Mouse (Mus musculus): ENCODE measurements around the gene Gpr162. TPM values are rescaled to one million over a fixed set of nuclear protein-coding genes. Genes with fewer than 3 reads are reported as not detected.

The Gpr162 gene
- 1.7 and 3.1 TPM in 2 replicates for total RNA-seq (2012; rRNA removed)

GRCm38 (mm10) chr6:124863658-124864298, at the start of gene Gpr162:
Gene Gpr162, minus strand, starts transcription at chr6:124863983.
- H3K27ac ChIP-seq (ENCODE audit: insufficient read depth, low read depth, low read length, poor library complexity, severe bottlenecking), result no peak within 1 kb of the TSS
- H3K4me1 ChIP-seq (ENCODE audit: control insufficient read depth in 2 of 2, insufficient read depth in 2 of 2, low read length in 2 of 2, poor library complexity in 1 of 2), result peaks cover 4 to 29% of the 10 kb centered on the region in 2 experiments; a peak in 2 of 4 replicates
- in situ Hi-C loops (cut with MboI; ENCODE audit: low sequenced_read_pairs in 2 of 2, unreplicated experiment in 2 of 2), result no loop called here
- no peak for TF ChIP-seq ZC3H11A (IDR thresholded peaks at IDR 0.05; ENCODE audit: borderline replicate concordance, low read depth, low read length)
- TF ChIP-seq ZNF384 (IDR thresholded peaks at IDR 0.05; ENCODE audit: low read depth, low read length), result no peak
- TF ChIP-seq HCFC1 (IDR thresholded peaks at IDR 0.05; ENCODE audit: borderline replicate concordance, insufficient read depth, low read length), result no peak
- TF ChIP-seq MAFK (IDR thresholded peaks at IDR 0.05; ENCODE audit: insufficient read depth, low read depth, low read length), result no peak
- no peak for TF ChIP-seq CHD2 (IDR thresholded peaks at IDR 0.05; ENCODE audit: low read depth, low read length)
- DNase-seq (ENCODE audit: low read depth, low spot score), result no peak
- no peaks in the 10 kb centered on the region; the same call in 1 of the 2 replicates for H3K36me3 ChIP-seq (ENCODE audit: control insufficient read depth, insufficient read depth, low read length, poor library complexity, severe bottlenecking)
- H3K9me3 ChIP-seq (ENCODE audit: control insufficient read depth, insufficient read depth, low read depth, low read length), result no peaks in the 10 kb centered on the region
- H3K4me3 ChIP-seq (ENCODE audit: insufficient read depth in 1 of 2, low read depth in 1 of 2, low read length in 2 of 2, poor library complexity in 1 of 2, severe bottlenecking in 1 of 2), result peak within 1 kb of the TSS; percentile 79 to 81
- H3K9ac ChIP-seq (ENCODE audit: insufficient read depth, low read depth, low read length, poor library complexity, severe bottlenecking), result peak within 1 kb of the TSS; percentile 71

GRCm38 (mm10) chr6:124913214-124913613, 49.4 kb upstream of the Gpr162 start:
- no peak overlapping the region for H3K4me3 ChIP-seq (ENCODE audit: insufficient read depth in 1 of 2, low read depth in 1 of 2, low read length in 2 of 2, poor library complexity in 1 of 2, severe bottlenecking in 1 of 2)
- in situ Hi-C loops (cut with MboI; ENCODE audit: low sequenced_read_pairs in 2 of 2, unreplicated experiment in 2 of 2), result no loop called here
- no peak overlapping the region for H3K27ac ChIP-seq (ENCODE audit: insufficient read depth, low read depth, low read length, poor library complexity, severe bottlenecking)
- H3K9ac ChIP-seq (ENCODE audit: insufficient read depth, low read depth, low read length, poor library complexity, severe bottlenecking), result no peak overlapping the region
- no peak for TF ChIP-seq ZNF384 (IDR thresholded peaks at IDR 0.05; ENCODE audit: low read depth, low read length)
- TF ChIP-seq ZC3H11A (IDR thresholded peaks at IDR 0.05; ENCODE audit: borderline replicate concordance, low read depth, low read length), result no peak
- TF ChIP-seq MAFK (IDR thresholded peaks at IDR 0.05; ENCODE audit: insufficient read depth, low read depth, low read length), result no peak
- TF ChIP-seq HCFC1 (IDR thresholded peaks at IDR 0.05; ENCODE audit: borderline replicate concordance, insufficient read depth, low read length), result no peak
- TF ChIP-seq CHD2 (IDR thresholded peaks at IDR 0.05; ENCODE audit: low read depth, low read length), result no peak
- H3K4me1 ChIP-seq (ENCODE audit: control insufficient read depth in 2 of 2, insufficient read depth in 2 of 2, low read length in 2 of 2, poor library complexity in 1 of 2), result peaks cover 0 to 37% of the 10 kb centered on the region in 2 experiments; a peak in 2 of 4 replicates
- H3K9me3 ChIP-seq (ENCODE audit: control insufficient read depth, insufficient read depth, low read depth, low read length), result no peaks in the 10 kb centered on the region
- no peak for DNase-seq (ENCODE audit: low read depth, low spot score)
- peaks cover 9% of the 10 kb centered on the region; the same call in 1 of the 2 replicates for H3K36me3 ChIP-seq (ENCODE audit: control insufficient read depth, insufficient read depth, low read length, poor library complexity, severe bottlenecking)

GRCm38 (mm10) chr6:124911533-124912218, 47.9 kb upstream of the Gpr162 start, which contains the start of gene Lag3:
Gene Lag3, minus strand, starts transcription at chr6:124911705.
- peak within 1 kb of the TSS in 1 of 2 experiments; percentile 25; a peak in 1 of 4 replicates for H3K4me3 ChIP-seq (ENCODE audit: insufficient read depth in 1 of 2, low read depth in 1 of 2, low read length in 2 of 2, poor library complexity in 1 of 2, severe bottlenecking in 1 of 2)
- peaks cover 9% of the 10 kb centered on the region; the same call in 1 of the 2 replicates for H3K36me3 ChIP-seq (ENCODE audit: control insufficient read depth, insufficient read depth, low read length, poor library complexity, severe bottlenecking)
- TF ChIP-seq CHD2 (IDR thresholded peaks at IDR 0.05; ENCODE audit: low read depth, low read length) (no peak), MAFK (IDR thresholded peaks at IDR 0.05; ENCODE audit: insufficient read depth, low read depth, low read length) (no peak), ZNF384 (IDR thresholded peaks at IDR 0.05; ENCODE audit: low read depth, low read length) (no peak), ZC3H11A (IDR thresholded peaks at IDR 0.05; ENCODE audit: borderline replicate concordance, low read depth, low read length) (no peak), HCFC1 (IDR thresholded peaks at IDR 0.05; ENCODE audit: borderline replicate concordance, insufficient read depth, low read length) (no peak)
- no peaks in the 10 kb centered on the region for H3K9me3 ChIP-seq (ENCODE audit: control insufficient read depth, insufficient read depth, low read depth, low read length)
- H3K4me1 ChIP-seq (ENCODE audit: control insufficient read depth in 2 of 2, insufficient read depth in 2 of 2, low read length in 2 of 2, poor library complexity in 1 of 2), result peaks cover 0 to 35% of the 10 kb centered on the region in 2 experiments; a peak in 2 of 4 replicates
- in situ Hi-C loops (cut with MboI; ENCODE audit: low sequenced_read_pairs in 2 of 2, unreplicated experiment in 2 of 2), result no loop called here
- DNase-seq (ENCODE audit: low read depth, low spot score), result no peak
- no peak within 1 kb of the TSS for H3K27ac ChIP-seq (ENCODE audit: insufficient read depth, low read depth, low read length, poor library complexity, severe bottlenecking)
- no peak within 1 kb of the TSS for H3K9ac ChIP-seq (ENCODE audit: insufficient read depth, low read depth, low read length, poor library complexity, severe bottlenecking)

- Histone ChIP-seq H3K9ac (ENCODE audit: insufficient read depth, low read depth, low read length, poor library complexity, severe bottlenecking) (peak overlapping the region; percentile 5; the same call in 1 of the 2 replicates), H3K36me3 (ENCODE audit: control insufficient read depth, insufficient read depth, low read length, poor library complexity, severe bottlenecking) (peaks cover 7% of the 10 kb centered on the region; the same call in 1 of the 2 replicates), H3K9me3 (ENCODE audit: control insufficient read depth, insufficient read depth, low read depth, low read length) (no peaks in the 10 kb centered on the region), H3K27ac (ENCODE audit: insufficient read depth, low read depth, low read length, poor library complexity, severe bottlenecking) (no peak overlapping the region), H3K4me3 (ENCODE audit: insufficient read depth in 1 of 2, low read depth in 1 of 2, low read length in 2 of 2, poor library complexity in 1 of 2, severe bottlenecking in 1 of 2) (peak overlapping the region; percentile 24 to 51; a peak in 3 of 4 replicates), H3K4me1 (ENCODE audit: control insufficient read depth in 2 of 2, insufficient read depth in 2 of 2, low read length in 2 of 2, poor library complexity in 1 of 2) (peaks cover 1 to 30% of the 10 kb centered on the region in 2 experiments; a peak in 2 of 4 replicates)
- TF ChIP-seq ZNF384 (IDR thresholded peaks at IDR 0.05; ENCODE audit: low read depth, low read length), result no peak
- TF ChIP-seq ZC3H11A (IDR thresholded peaks at IDR 0.05; ENCODE audit: borderline replicate concordance, low read depth, low read length), result no peak
- TF ChIP-seq CHD2 (IDR thresholded peaks at IDR 0.05; ENCODE audit: low read depth, low read length), result no peak
- TF ChIP-seq HCFC1 (IDR thresholded peaks at IDR 0.05; ENCODE audit: borderline replicate concordance, insufficient read depth, low read length), result 0 out of 2 replicates have a peak, but pooled peaks have one; percentile 20
- no peak for DNase-seq (ENCODE audit: low read depth, low spot score)
- in situ Hi-C loops (cut with MboI; ENCODE audit: low sequenced_read_pairs in 2 of 2, unreplicated experiment in 2 of 2), result no loop called here
These were observed 46.2 kb upstream of the Gpr162 start for GRCm38 (mm10) chr6:124910032-124910431.

Measured in ES-E14 (cell line).